Mouse (Mus musculus): Measurements from ENCODE around the gene Coro1b. TPM values are rescaled to one million over a fixed set of nuclear protein-coding genes. Genes with fewer than 3 reads are reported as not detected.

The Coro1b gene
- polyA plus RNA-seq (2016; fragmentation: Nextera tagmentation; extraction: Ambion mirVana) = 133 and 138 TPM in 2 replicates

GRCm38 (mm10) chr19:4148491-4148806, at the start of gene Coro1b:
Coro1b (plus strand) TSS chr19:4148619.
- Histone ChIP-seq H3K4me1 (peaks cover 31% of the 10 kb centered on the region), H3K9me3 (replicated peaks) (peaks cover 6% of the 10 kb centered on the region; the same call in 1 of the 2 replicates), H3K4me3 (peak within 1 kb of the TSS; percentile 84), H3K27ac (replicated peaks) (peak within 1 kb of the TSS; percentile 87), H3K27me3 (ENCODE audit: low read depth, poor library complexity, severe bottlenecking) (no peaks in the 10 kb centered on the region), H3K36me3 (peaks cover 37% of the 10 kb centered on the region)
- under 1% methylated on average over 33 of the region's 33 CpGs for WGBS
- DNase-seq (ENCODE audit: low spot score) = peak; percentile 95

DNA sequence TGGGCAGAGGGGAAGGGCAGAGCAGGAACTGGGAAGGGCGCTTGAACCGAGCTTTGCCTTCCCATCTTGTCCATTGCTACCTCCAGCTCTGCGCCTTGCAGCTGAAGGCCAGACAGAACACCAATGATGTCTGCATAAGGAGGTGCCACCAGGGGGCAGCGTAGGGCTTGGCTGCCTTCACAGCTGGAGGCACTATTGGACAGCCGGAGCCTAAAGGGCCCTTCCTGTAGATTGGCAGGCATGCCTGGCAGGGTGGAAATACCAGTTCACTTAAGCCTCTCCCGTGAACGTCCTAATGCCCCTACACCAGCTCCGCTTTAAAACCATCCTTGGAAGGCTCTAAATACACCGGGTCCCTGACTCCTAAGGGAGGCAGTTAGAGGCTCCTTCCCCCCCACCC, 49.4 kb upstream of the Coro1b start:
- H3K4me1 ChIP-seq = peaks cover 60% of the 10 kb centered on the region
- H3K27ac ChIP-seq (replicated peaks) = no peak overlapping the region
- DNase-seq (ENCODE audit: low spot score) = peak; percentile 87
- peaks cover 46% of the 10 kb centered on the region for H3K27me3 ChIP-seq (ENCODE audit: low read depth, poor library complexity, severe bottlenecking)
- 11% methylated on average over 9 of the region's 9 CpGs for whole genome bisulfite sequencing
- H3K4me3 ChIP-seq = peak overlapping the region; percentile 70
- H3K9me3 ChIP-seq (replicated peaks) = no peaks in the 10 kb centered on the region; the same call in 1 of the 2 replicates
- H3K36me3 ChIP-seq = peaks cover 5% of the 10 kb centered on the region; the same call in 1 of the 2 replicates

DNA sequence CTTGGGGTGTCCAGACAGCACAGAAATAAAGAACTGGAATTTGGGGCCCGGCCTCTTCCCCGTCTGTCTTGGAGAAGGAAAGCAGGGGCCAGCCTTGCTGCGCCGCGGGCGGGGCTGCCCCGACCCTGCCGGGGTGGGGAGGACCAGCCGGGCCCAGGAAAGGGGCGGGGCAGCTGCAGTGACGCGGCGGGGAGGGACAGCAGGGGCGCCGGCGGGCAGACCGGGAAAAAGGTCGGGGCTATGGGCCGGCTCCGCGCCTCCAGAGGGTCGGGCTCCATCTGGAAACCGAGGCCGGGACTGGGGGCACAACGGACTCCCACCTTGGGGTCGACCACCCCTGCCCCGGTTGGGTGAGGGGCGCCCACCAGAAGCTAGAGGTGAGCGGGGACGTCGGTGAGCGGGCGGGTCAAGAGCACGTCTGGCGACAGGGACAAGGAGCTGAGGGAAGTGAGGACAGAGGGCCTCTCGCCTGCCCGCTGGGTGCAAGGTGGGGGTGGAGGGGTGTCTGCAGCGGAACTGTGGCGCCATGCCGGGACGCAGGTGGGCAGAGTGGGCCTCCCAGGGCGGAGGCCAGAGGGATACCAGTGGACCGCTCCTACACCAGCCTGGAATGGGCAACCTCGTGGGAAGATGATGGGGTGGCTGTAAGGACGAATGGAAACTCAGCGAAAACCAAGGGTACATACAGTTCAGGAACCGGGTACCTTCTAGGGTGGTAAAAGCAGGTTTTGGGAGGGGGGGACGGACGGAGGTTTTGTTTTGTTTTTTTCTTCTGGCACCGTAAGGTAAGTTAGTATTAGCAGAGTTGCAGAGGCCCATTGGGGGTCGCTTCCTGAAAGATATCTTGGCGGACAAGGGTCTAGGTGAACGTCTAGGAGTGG, 48.3 kb upstream of the Coro1b start, which contains the start of gene Pitpnm1:
Gene Pitpnm1, plus strand, starts transcription at position 162 of the 881 bp plus-strand sequence.
- no peaks in the 10 kb centered on the region; the same call in 1 of the 2 replicates for H3K9me3 ChIP-seq (replicated peaks)
- H3K27ac ChIP-seq (replicated peaks) = peak within 1 kb of the TSS; percentile 78
- H3K36me3 ChIP-seq = peaks cover 12% of the 10 kb centered on the region
- H3K4me3 ChIP-seq = peak within 1 kb of the TSS; percentile 70
- DNase-seq (ENCODE audit: low spot score) = peak; percentile 64
- peaks cover 46% of the 10 kb centered on the region for H3K27me3 ChIP-seq (ENCODE audit: low read depth, poor library complexity, severe bottlenecking)
- peaks cover 60% of the 10 kb centered on the region for H3K4me1 ChIP-seq
- WGBS = under 1% methylated on average over 53 of the region's 53 CpGs

DNA sequence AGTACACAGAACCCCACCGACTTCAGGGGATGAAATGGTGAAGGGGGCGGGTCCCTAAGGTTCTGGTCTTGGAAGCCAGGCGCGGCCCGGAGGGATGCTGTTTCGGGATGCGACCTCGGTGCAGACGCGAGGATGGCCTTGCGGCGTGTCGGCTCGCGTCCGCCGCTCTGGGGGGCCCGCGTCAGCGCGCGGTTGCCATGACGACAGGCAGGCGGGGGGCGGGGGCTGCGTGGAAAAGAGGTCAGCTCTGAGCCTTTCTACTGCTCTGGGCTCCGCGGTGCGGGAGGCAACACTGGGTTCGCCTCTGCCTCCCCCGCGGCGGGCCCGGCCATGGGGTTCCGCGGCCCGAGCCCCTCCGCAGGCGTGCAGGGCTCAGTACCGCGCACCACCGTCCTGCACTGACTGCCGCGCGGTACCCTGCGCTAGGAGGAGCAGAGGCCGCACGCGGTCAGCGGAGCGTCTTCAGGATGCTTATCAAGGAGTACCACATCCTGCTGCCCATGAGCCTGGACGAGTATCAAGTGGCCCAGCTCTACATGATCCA, 47.6 kb upstream of the Coro1b start:
- Histone ChIP-seq H3K4me1 (peaks cover 60% of the 10 kb centered on the region), H3K4me3 (peak overlapping the region; percentile 70), H3K9me3 (replicated peaks) (no peaks in the 10 kb centered on the region; the same call in 1 of the 2 replicates), H3K36me3 (peaks cover 19% of the 10 kb centered on the region), H3K27me3 (ENCODE audit: low read depth, poor library complexity, severe bottlenecking) (peaks cover 46% of the 10 kb centered on the region), H3K27ac (replicated peaks) (peak overlapping the region; percentile 78)
- peak; percentile 72 for DNase-seq (ENCODE audit: low spot score)
- WGBS = under 1% methylated on average over 52 of the region's 52 CpGs

- no peaks in the 10 kb centered on the region; the same call in 1 of the 2 replicates for H3K9me3 ChIP-seq (replicated peaks)
- peak overlapping the region; percentile 78 for H3K27ac ChIP-seq (replicated peaks)
- peaks cover 46% of the 10 kb centered on the region for H3K27me3 ChIP-seq (ENCODE audit: low read depth, poor library complexity, severe bottlenecking)
- 55% methylated on average over 6 of the region's 6 CpGs for WGBS
- peaks cover 19% of the 10 kb centered on the region for H3K36me3 ChIP-seq
- H3K4me1 ChIP-seq = peaks cover 53% of the 10 kb centered on the region
- H3K4me3 ChIP-seq = peak overlapping the region; percentile 70
- no peak for DNase-seq (ENCODE audit: low spot score)
These were observed 47.0 kb upstream of the Coro1b start for GRCm38 (mm10) chr19:4101466-4101865.

DNA sequence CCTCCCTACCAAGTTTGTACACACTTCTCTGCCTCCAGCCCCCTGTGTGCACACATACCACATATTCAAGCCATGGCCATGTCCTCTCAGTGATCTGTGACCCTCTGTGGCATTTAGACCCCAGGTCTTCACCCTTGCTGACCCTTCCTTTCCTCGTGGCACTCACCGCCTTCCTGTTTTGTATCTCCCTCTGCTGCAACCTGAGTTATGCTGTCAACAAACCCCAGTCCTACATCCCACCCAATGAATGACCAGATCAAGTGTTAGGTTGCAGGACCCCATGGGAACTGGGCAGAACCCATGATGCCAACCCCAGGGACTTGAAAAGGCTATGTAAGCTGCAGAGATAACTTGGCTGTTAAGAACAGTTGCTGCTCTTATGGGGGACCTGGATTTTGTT, 46.4 kb upstream of the Coro1b start:
- Histone ChIP-seq H3K4me3 (peak overlapping the region; percentile 70; the same call in 1 of the 2 replicates), H3K27me3 (ENCODE audit: low read depth, poor library complexity, severe bottlenecking) (peaks cover 46% of the 10 kb centered on the region), H3K9me3 (replicated peaks) (no peaks in the 10 kb centered on the region; the same call in 1 of the 2 replicates), H3K4me1 (peaks cover 50% of the 10 kb centered on the region), H3K27ac (replicated peaks) (no peak overlapping the region), H3K36me3 (peaks cover 19% of the 10 kb centered on the region)
- 82% methylated on average over 2 of the region's 2 CpGs for WGBS
- no peak for DNase-seq (ENCODE audit: low spot score)

GRCm38 (mm10) chr19:4102626-4103025, 45.8 kb upstream of the Coro1b start:
- no peak for DNase-seq (ENCODE audit: low spot score)
- 93% methylated on average over 12 of the region's 12 CpGs for WGBS
- H3K27ac ChIP-seq (replicated peaks) = no peak overlapping the region
- peaks cover 20% of the 10 kb centered on the region for H3K36me3 ChIP-seq
- no peaks in the 10 kb centered on the region; the same call in 1 of the 2 replicates for H3K9me3 ChIP-seq (replicated peaks)
- peaks cover 46% of the 10 kb centered on the region for H3K27me3 ChIP-seq (ENCODE audit: low read depth, poor library complexity, severe bottlenecking)
- H3K4me3 ChIP-seq = no peak overlapping the region
- peaks cover 45% of the 10 kb centered on the region for H3K4me1 ChIP-seq

- H3K9me3 ChIP-seq (replicated peaks) = no peaks in the 10 kb centered on the region; the same call in 1 of the 2 replicates
- peaks cover 46% of the 10 kb centered on the region for H3K27me3 ChIP-seq (ENCODE audit: low read depth, poor library complexity, severe bottlenecking)
- no peak for DNase-seq (ENCODE audit: low spot score)
- H3K27ac ChIP-seq (replicated peaks) = no peak overlapping the region
- 93% methylated on average over 18 of the region's 18 CpGs for WGBS
- H3K4me1 ChIP-seq = peaks cover 38% of the 10 kb centered on the region
- H3K36me3 ChIP-seq = peaks cover 21% of the 10 kb centered on the region
- H3K4me3 ChIP-seq = no peak overlapping the region
These were observed 45.1 kb upstream of the Coro1b start for GRCm38 (mm10) chr19:4103294-4103693.

GRCm38 (mm10) chr19:4103792-4104191, 44.6 kb upstream of the Coro1b start:
- H3K36me3 ChIP-seq = peaks cover 21% of the 10 kb centered on the region
- no peaks in the 10 kb centered on the region; the same call in 1 of the 2 replicates for H3K9me3 ChIP-seq (replicated peaks)
- H3K4me3 ChIP-seq = no peak overlapping the region
- H3K27ac ChIP-seq (replicated peaks) = no peak overlapping the region
- WGBS = 85% methylated on average over 3 of the region's 3 CpGs
- peaks cover 46% of the 10 kb centered on the region for H3K27me3 ChIP-seq (ENCODE audit: low read depth, poor library complexity, severe bottlenecking)
- peaks cover 33% of the 10 kb centered on the region for H3K4me1 ChIP-seq
- DNase-seq (ENCODE audit: low spot score) = no peak

- Histone ChIP-seq H3K4me1 (peaks cover 24% of the 10 kb centered on the region), H3K9me3 (replicated peaks) (no peaks in the 10 kb centered on the region; the same call in 1 of the 2 replicates), H3K27me3 (ENCODE audit: low read depth, poor library complexity, severe bottlenecking) (peaks cover 38% of the 10 kb centered on the region), H3K36me3 (peaks cover 21% of the 10 kb centered on the region), H3K4me3 (no peak overlapping the region), H3K27ac (replicated peaks) (no peak overlapping the region)
- DNase-seq (ENCODE audit: low spot score) = no peak
- 92% methylated on average over 16 of the region's 16 CpGs for WGBS
These were observed 43.7 kb upstream of the Coro1b start for GRCm38 (mm10) chr19:4104675-4105194.

GRCm38 (mm10) chr19:4106654-4107053, 41.8 kb upstream of the Coro1b start:
- no peaks in the 10 kb centered on the region; the same call in 1 of the 2 replicates for H3K9me3 ChIP-seq (replicated peaks)
- H3K4me1 ChIP-seq = peaks cover 4% of the 10 kb centered on the region
- DNase-seq (ENCODE audit: low spot score) = no peak
- WGBS = 95% methylated on average over 14 of the region's 14 CpGs
- peaks cover 32% of the 10 kb centered on the region for H3K36me3 ChIP-seq
- no peak overlapping the region for H3K4me3 ChIP-seq
- peaks cover 19% of the 10 kb centered on the region for H3K27me3 ChIP-seq (ENCODE audit: low read depth, poor library complexity, severe bottlenecking)
- no peak overlapping the region for H3K27ac ChIP-seq (replicated peaks)

- Histone ChIP-seq H3K9me3 (replicated peaks) (no peaks in the 10 kb centered on the region; the same call in 1 of the 2 replicates), H3K4me3 (no peak overlapping the region), H3K27ac (replicated peaks) (no peak overlapping the region), H3K36me3 (peaks cover 45% of the 10 kb centered on the region), H3K27me3 (ENCODE audit: low read depth, poor library complexity, severe bottlenecking) (peaks cover under 1% of the 10 kb centered on the region; the same call in 1 of the 2 replicates), H3K4me1 (no peaks in the 10 kb centered on the region)
- WGBS = 89% methylated on average over 9 of the region's 9 CpGs
- no peak for DNase-seq (ENCODE audit: low spot score)
These were observed 39.9 kb upstream of the Coro1b start for GRCm38 (mm10) chr19:4108535-4108934.
